8 mouse cellular contexts compared by ENCODE assay signal in genomic region chrX:85676808-85677207, GRCm38 (mm10).
A peak's percentile ranks its signal among the peaks of the same experiment; 100 is the strongest.
DNase-seq lines count a peak whose midpoint lies in the region; ATAC-seq lines count a peak whose summit lies in the region.
"Had no signal": no experiment of that assay in that cellular context is flagged by ENCODE, and none has a peak within 500 bp of the region (broad histone marks: within the 10 kb centered on the region; RNA-seq: fewer than 3 reads in every experiment).

No protein-coding gene starts in this region.

- H3K4me1 ChIP-seq in neural tube, embryonic 15.5 days, result no peaks in the 10 kb centered on the region
- no peaks in the 10 kb centered on the region for H3K4me1 ChIP-seq in hindbrain, embryonic 14.5 days (replicated peaks; ENCODE audit: control insufficient read depth, insufficient read depth, low read length)
- H3K4me1 ChIP-seq: heart, embryonic 13.5 days had no signal

- no peaks in the 10 kb centered on the region for H3K27me3 ChIP-seq in neural tube, embryonic 15.5 days (replicated peaks)
- H3K27me3 ChIP-seq in hindbrain, embryonic 14.5 days (ENCODE audit: control insufficient read depth, insufficient read depth, low read length), result no peaks in the 10 kb centered on the region
- H3K27me3 ChIP-seq: heart, embryonic 13.5 days had no signal

- H3K9ac ChIP-seq in neural tube, embryonic 15.5 days (replicated peaks), result no peak overlapping the region
- no peak overlapping the region for H3K9ac ChIP-seq in hindbrain, embryonic 14.5 days
- H3K9ac ChIP-seq: heart, embryonic 13.5 days had no signal

- H3K27ac ChIP-seq in neural tube, embryonic 15.5 days (replicated peaks), result no peak overlapping the region
- no peak overlapping the region for H3K27ac ChIP-seq in hindbrain, embryonic 14.5 days
- H3K27ac ChIP-seq: heart, embryonic 13.5 days had no signal

- no peak for ATAC-seq in neural tube, embryonic 15.5 days (ENCODE audit: low FRiP score)
- ATAC-seq in common myeloid progenitor, adult 5-6 weeks (replicated peaks; ENCODE audit: low read depth, poor library complexity, severe bottlenecking), result peak; percentile 78
- ATAC-seq in hindbrain, embryonic 14.5 days (ENCODE audit: low FRiP score), result no peak
- peak; percentile 46; the same call in 1 of the 2 replicates for ATAC-seq in neutrophil, adult 5-6 weeks (ENCODE audit: extremely low read depth, insufficient number of reproducible peaks, low FRiP score, poor library complexity, severe bottlenecking)

- WGBS in neural tube, embryonic 15.5 days, result 20% methylated on average over 7 of the region's 7 CpGs
- WGBS in hindbrain, embryonic 14.5 days, result 26% methylated on average over 7 of the region's 7 CpGs

- intact Hi-C loops in left cerebral cortex, postnatal 36 days (cut with DNase I), result loop anchor here (5.0 kb wide), 2 partner anchors 200 to 245 kb away; no protein-coding TSS in a partner anchor

- H3K36me3 ChIP-seq in neural tube, embryonic 15.5 days, result no peaks in the 10 kb centered on the region
- H3K36me3 ChIP-seq in hindbrain, embryonic 14.5 days (replicated peaks; ENCODE audit: control insufficient read depth, insufficient read depth), result no peaks in the 10 kb centered on the region
- H3K36me3 ChIP-seq: heart, embryonic 13.5 days had no signal

- DNase-seq in neural tube, embryonic 10.5 days (ENCODE audit: extremely low spot score, low spot score), result peak; percentile 26
- DNase-seq in R1 (ENCODE audit: low read depth, low spot score), result peak; percentile 31
- peak; percentile 66 for DNase-seq in hindbrain, embryonic 14.5 days (ENCODE audit: low spot score)
- DNase-seq in left cerebral cortex, postnatal 36 days (ENCODE audit: low spot score in 2 of 2), result peak; percentile 5 to 20

- H3K9me3 ChIP-seq in neural tube, embryonic 15.5 days (replicated peaks), result no peaks in the 10 kb centered on the region
- H3K9me3 ChIP-seq in hindbrain, embryonic 14.5 days (ENCODE audit: control insufficient read depth, low read length), result no peaks in the 10 kb centered on the region
- H3K9me3 ChIP-seq: heart, embryonic 13.5 days had no signal

- no peak overlapping the region for H3K4me3 ChIP-seq in neural tube, embryonic 15.5 days (replicated peaks)
- no peak overlapping the region for H3K4me3 ChIP-seq in hindbrain, embryonic 14.5 days (replicated peaks; ENCODE audit: low read length)
- H3K4me3 ChIP-seq: heart, embryonic 13.5 days had no signal

- H3K4me2 ChIP-seq in neural tube, embryonic 15.5 days, result no peak overlapping the region
- no peak overlapping the region for H3K4me2 ChIP-seq in hindbrain, embryonic 14.5 days (replicated peaks)
- H3K4me2 ChIP-seq: heart, embryonic 13.5 days had no signal

Comparison
In these comparisons a context has a peak if more than half of its experiments do, and no peak if none do; other contexts are left out.
1. DNase-seq: peak in every context shown above with its lines; median percentile 66 in hindbrain, embryonic 14.5 days; 31 in R1; 26 in neural tube, embryonic 10.5 days; 12 in left cerebral cortex, postnatal 36 days.
2. ATAC-seq: peak in common myeloid progenitor, adult 5-6 weeks (single experiment) and neutrophil, adult 5-6 weeks (single experiment); none in neural tube, embryonic 15.5 days (single experiment) and hindbrain, embryonic 14.5 days (single experiment).